Mouse (Mus musculus) frontal cortex, postnatal 25 days (tissue): ENCODE data around the gene Gm21731.
"Not testable (repeated sequence)": the region's sequence is repeated elsewhere in the genome, so short reads cannot be mapped to it uniquely, and the experiment has no call there.

Experiments
- DNase-seq, 2 experiments: peaks; one replicate each; pipeline ENCODE4 v3.0.0; 2022; ENCODE audit warnings: low spot score in 2 of 2

The Gm21731 gene

DNA sequence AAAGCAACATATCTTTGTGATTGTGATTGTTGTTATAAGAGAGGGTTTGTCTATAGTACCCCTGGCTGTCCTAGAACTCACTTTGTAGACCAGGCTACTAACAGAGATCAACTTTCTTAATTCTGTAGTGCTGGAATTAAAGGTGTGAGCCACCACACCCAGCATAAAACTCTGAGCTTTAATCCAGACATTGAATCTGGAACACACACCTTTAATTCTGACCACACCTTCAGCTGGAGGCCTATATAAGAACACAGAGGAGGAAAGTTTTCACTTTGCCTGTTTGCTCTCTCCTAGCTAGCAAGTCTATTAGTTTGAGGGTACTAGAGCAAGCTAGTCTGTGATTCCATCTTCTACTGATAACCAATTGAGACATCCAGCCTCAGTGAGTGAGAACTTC lies at the start of gene Gm21731:
TSS of gene Gm21731 (plus strand) at position 301 of the 400 bp plus-strand sequence.
- DNase-seq, result not testable (repeated sequence)

DNA sequence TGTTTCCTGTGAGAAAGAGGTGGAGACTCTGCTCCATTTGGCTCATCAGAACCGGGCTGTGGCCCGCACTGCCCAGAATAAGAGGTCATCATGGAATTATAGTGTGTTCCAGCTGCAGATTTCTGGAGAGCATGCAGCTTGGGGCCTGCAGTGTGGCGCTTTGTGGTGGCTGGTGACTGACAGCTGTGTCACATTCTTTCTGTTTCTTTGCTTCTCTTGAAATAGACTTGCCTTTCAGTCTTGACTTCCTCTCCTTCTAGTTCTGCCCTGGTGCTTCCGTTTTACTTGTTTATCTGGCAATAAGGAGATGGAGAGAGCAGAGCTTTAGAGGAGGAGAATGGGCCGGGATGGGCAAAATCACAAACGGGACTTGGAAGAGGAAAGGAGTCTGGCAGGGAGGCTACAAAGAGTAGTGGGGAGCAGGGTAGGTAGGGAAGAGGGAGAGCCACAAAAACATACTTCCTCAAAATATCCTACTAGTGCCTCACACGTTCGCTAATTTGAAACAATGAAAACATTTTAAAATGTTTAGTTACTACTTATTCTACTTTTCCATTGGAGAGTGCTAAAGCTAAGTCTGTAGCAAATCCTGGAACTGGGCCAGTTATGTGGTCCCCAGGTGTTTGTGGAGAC lies 42.6 kb upstream of the Gm21731 start:
- DNase-seq, result not testable (repeated sequence)

DNA sequence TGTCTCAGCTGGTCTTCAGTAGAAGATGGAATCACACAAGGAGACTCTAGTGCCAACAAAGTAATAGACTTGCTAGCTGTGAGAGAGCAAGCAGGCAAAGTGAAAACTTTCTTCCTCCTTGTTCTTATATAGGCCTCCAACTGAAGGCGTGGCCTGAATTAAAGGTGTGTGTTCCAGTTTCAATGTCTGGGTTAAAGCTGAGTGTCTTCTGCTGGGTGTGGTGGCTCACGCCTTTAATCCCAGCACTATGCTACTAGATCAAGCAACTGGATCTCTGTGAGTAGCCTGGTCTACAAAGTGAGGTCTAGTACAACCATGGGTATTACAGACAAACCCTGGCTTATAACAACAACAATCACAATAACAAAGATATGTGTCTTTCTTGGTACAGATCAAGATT lies 23.1 kb upstream of the Gm21731 start, which contains the start of gene Gm21762:
TSS of gene Gm21762 (minus strand) at position 101 of the 400 bp plus-strand sequence.
- DNase-seq, result not testable (repeated sequence)

DNA sequence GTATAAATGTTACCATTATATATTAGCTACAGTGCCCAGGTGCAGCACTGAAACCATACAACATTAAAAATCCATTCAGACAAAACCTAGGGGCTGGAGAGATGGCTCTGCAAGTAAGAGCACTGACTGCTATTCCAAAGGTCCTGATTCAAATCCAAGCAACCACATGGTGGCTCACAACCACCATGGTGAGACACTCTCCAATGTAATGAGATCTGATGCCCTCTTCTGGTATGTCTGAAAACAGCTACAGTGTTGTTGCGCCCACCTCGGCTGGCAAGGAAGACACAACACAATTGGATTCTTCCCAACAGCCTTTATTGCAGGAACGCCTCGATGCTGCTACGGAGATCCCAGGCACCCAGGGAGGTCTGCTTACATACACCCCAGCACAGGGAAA lies 18.0 kb upstream of the Gm21731 start:
- DNase-seq, result not testable (repeated sequence)

DNA sequence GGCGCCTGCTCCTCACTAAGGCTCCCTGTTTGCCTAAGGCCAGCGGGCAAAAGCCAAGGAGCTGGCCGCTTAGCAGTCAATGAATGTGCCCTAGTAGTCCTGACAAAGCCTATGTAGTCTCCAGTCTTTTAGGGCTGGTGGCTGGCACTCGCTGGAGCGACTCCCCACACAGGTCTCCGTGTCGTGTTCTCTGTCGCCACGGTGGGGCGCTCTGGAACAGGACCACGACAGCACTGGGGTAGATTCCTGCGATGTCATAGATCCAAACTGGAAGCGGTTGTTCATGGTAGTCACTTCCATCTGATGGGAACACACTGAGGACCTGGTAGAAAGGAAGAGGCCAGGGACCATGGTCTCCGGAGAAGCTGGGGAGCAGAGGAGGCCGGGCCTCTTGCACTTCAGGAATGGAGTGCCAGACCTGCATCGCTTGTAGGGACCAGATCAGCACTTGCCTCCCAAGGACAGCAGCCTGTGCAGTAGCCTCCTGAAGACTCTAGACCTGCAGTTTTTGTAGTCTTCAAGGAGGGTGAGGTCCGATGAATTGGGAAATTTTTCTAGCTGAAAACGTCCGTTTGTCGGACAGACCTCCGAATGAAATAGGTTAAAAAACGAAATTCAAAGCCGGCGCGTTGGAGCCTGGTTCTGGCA lies 15.8 kb upstream of the Gm21731 start:
- DNase-seq, result not testable (repeated sequence)

DNA sequence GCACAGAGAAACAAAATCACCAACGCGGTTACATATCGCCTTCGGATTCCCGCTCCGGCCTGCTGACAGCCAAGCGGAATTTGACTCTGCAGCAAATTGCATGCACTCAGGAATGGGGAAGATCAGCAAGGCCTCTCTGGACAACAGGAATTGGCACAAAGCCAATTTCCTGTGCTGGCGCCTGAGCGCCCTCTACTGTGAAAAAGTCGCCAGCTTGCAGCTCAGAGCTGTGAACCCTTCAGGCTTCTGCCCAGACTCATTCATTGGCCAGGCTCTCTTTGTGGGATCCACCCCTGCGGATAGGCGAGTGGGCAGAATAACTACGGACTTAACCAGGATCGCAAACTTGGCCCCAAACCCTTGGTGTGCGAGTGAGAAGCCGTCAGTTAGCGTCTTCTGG lies 7.1 kb upstream of the Gm21731 start:
- DNase-seq, result not testable (repeated sequence)

DNA sequence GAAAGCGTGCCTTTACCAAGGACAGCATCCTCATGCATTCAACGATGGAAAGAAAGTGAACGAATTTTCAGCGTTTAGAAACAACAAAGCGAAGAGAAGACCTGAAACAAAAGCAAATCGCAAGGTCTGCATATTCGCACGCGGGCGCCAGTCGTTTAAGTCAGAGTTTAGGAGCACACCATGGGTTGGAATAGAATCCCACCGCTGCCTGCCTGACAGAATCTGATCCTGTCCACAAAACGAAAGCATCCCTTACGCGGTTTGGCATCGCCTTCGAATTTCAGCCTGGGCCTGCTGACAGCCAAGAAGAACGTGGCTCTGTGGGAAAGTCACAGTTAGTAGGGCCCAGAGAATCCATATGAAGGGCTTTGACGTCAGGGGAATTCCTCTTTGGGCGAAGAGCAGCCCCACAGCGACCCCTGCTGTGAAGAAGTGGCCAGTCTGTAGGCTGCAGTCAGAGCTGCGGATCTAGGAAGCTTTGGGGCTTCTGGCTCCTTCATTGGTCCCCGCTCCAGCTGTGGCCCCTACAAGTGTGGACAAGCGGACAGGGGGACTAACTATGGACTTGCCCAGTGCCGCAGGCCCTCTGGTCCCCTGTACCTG lies 6.4 kb upstream of the Gm21731 start:
- DNase-seq, result not testable (repeated sequence)

DNA sequence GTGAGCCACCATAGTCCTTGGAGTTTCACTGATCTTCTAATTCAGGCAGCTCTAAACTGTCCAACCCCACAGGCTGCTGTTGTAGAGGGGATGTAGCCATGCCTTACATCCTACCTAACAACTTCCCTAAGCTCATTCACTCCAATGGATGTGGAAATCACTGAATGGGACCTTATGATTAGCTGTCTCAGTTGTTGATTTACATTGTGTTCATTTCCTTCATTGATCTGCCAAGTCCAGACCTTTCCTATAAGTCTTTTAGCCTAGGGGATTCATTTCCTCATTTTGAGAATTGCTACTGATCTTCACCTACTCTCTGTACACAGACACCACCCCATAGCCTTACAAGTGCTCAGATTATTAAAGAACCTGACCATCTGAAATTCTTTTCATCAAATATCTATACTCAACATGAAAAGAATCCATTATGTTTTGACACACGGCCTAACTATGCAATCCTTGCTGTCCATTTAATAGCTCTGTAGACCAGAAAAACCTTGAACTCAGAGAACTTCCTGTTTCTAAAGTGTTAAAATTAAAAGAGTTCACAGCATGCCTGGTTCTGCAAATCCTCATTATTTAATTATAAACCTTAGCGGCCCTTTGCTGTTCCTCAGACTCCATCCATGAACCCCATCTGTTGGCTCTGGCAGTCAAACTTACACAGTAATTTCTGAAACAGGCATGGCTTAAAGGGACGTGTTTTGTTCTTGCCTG lies 12.5 kb downstream of the Gm21731 start:
- not testable (repeated sequence) for DNase-seq

DNA sequence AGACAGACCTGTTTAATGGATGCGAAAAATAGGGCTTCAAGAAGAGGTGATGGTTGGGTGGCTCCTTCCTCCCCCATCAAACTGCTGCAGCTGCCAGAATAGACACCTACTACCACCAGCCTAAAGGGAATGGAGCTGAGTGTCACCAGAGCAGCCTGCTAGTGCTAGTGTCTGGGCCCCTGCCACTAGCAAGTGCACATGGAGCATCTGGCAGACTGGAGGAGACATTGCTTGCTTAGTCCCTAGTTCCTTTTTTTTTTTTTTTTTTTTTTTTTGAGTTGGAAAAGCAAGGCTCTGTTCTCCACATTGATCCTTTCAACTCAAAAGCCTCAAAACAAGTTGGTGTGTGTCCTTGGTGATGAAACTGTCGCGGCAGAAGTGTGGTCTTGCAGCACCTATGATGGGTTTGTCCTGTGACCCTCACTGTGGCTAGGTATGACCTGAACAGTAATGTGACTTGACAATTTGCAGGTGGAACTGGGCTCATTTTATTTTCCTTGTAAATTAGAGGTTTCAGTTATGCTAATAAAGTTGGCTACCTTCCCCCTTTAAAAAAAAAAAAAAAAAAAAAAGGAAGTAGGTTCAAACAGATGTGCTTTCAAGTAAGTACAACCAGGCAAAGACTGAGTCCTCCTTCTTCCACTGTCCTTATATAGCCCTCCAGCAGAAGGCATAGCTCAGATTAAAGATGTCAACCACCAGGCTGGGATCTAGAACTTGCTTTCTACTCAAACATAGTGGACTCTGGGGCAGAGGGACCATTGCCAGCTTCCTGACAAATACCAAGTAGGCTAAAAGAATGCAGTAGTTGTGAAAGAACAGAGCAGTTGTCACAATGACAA lies 20.1 kb downstream of the Gm21731 start:
- not testable (repeated sequence) for DNase-seq

DNA sequence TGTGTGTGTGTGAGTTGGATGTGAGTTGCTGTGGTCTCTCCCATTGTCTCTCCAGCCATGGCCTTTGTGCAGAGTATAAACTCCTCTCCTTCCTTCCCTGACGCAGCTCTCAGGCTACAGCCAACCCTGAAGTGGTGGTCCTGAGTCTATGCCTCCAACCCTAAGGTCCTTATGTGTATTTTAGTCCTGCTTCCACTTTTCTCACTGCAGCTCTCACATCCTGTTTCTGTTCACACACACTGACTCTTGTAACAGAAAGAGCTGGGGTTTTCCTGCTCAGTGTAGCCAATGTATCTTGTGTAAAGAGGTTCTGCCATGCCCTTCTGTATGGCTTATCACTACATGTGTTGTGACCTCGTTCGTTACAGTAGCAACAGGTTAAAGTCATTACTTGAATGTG lies 20.8 kb downstream of the Gm21731 start:
- DNase-seq, result not testable (repeated sequence)

DNA sequence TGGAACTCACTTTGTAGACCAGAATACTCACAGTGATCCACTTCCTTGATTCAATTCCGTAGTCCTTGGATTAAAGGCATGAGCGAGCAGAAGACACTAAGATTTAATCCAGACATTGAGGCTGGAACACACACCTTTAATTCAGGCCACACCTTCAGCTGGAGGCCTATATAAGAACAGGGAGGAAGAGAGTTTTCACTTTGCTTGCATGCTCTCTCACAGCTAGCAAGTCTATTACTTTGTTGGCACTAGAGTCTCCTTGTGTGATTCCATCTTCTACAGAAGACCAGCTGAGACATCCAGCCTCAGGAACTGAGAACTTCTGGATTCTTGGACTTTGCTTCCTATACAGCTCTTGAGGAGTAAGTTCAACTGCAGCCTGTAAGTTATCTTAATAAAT lies 24.0 kb downstream of the Gm21731 start, which contains the start of gene AF067061:
TSS of gene AF067061 (plus strand) at position 245 of the 400 bp plus-strand sequence.
- not testable (repeated sequence) for DNase-seq

DNA sequence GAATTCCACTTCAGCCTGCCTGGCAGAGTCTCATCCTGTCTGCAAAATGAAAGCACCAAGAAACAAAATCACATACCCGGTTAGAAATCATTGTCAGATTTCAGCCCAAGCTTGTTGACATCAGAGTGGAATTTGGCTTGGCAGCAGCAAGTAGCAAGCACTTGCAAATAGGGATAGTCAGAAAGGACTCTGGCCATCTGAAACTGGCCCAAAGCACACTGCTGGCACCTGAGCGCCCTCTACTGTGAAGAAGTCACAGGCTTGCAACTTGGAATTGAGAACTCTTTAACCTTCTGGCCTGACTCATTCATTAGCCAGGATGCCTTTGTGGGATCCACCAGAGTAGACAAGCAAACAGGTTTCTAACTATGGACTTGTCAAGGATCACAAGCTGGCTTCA lies 38.9 kb downstream of the Gm21731 start:
- not testable (repeated sequence) for DNase-seq

DNA sequence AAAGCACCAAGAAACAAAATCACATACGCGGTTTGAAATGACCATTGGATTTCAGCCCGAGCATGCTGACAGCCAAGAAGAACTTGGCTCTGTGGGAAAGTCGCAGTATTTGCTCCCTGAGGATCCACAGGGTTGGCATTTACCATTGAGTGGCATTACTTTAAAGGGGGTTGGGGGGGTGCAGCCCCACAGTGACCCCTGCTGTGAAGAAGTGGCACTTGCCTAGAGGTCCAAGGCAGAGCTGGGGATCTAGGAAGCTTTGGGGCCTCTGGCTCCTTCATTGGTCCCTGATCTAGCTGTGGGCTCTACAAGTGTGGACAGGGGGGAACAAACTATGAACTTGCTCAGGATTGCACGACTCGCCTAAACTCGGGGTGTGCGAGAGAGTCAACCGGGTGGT lies 39.9 kb downstream of the Gm21731 start:
- no peak for DNase-seq
